Comparison of ENCODE assay signal across 9 mouse cellular contexts in genomic region chr17:68210313-68211254, GRCm38 (mm10).
A peak's percentile ranks its signal among the peaks of the same experiment; 100 is the strongest.
DNase-seq lines count a peak whose midpoint lies in the region; ATAC-seq lines count a peak whose summit lies in the region.
"Had no signal": no experiment of that assay in that cellular context is flagged by ENCODE, and none has a peak within 500 bp of the region (broad histone marks: within the 10 kb centered on the region; RNA-seq: fewer than 3 reads in every experiment).

No protein-coding gene starts in this region.

- H3K27ac ChIP-seq in embryonic facial prominence, embryonic 13.5 days: no peak overlapping the region
- H3K27ac ChIP-seq in heart, embryonic 15.5 days: no peak overlapping the region
- no peak overlapping the region for H3K27ac ChIP-seq in kidney, embryonic 14.5 days (ENCODE audit: low read depth, low read length)
- no peak overlapping the region for H3K27ac ChIP-seq in lung, embryonic 16.5 days (ENCODE audit: low read length)

- H3K4me1 ChIP-seq in embryonic facial prominence, embryonic 13.5 days: peaks cover 4% of the 10 kb centered on the region; the same call in 1 of the 2 replicates
- peaks cover 6% of the 10 kb centered on the region; the same call in 1 of the 2 replicates for H3K4me1 ChIP-seq in heart, embryonic 15.5 days (replicated peaks)
- no peaks in the 10 kb centered on the region for H3K4me1 ChIP-seq in kidney, embryonic 14.5 days (ENCODE audit: control insufficient read depth, insufficient read depth, low read length)
- peaks cover 2% of the 10 kb centered on the region; the same call in 1 of the 2 replicates for H3K4me1 ChIP-seq in lung, embryonic 16.5 days (replicated peaks; ENCODE audit: control insufficient read depth, insufficient read depth, low read length)

- no peak for ATAC-seq in embryonic facial prominence, embryonic 13.5 days (ENCODE audit: insufficient number of reproducible peaks, insufficient read depth, low FRiP score, low TSS enrichment, low read depth)
- ATAC-seq in heart, embryonic 15.5 days (replicated peaks; ENCODE audit: insufficient number of reproducible peaks, insufficient read depth, low FRiP score, low read depth): 0 out of 2 replicates have a peak, but pooled peaks have one; percentile 55
- peak; percentile 89 for ATAC-seq in kidney, embryonic 14.5 days (ENCODE audit: low FRiP score, low TSS enrichment)
- ATAC-seq in lung, embryonic 16.5 days (ENCODE audit: low read depth): peak; percentile 78
- ATAC-seq in inflammation-experienced regulatory T-cells, adult 6 months: no peak

- 22% methylated on average over 14 of the region's 14 CpGs for WGBS in embryonic facial prominence, embryonic 13.5 days
- WGBS in heart, embryonic 15.5 days: 15% methylated on average over 14 of the region's 14 CpGs
- 13% methylated on average over 14 of the region's 14 CpGs for WGBS in kidney, embryonic 14.5 days
- 12% methylated on average over 14 of the region's 14 CpGs for WGBS in lung, embryonic 16.5 days

- peak; percentile 35 for DNase-seq in ovary, postnatal 36 days (ENCODE audit: low spot score)
- DNase-seq in ovary, postnatal 14 days (ENCODE audit: low spot score): no peak
- DNase-seq in skeletal muscle tissue, adult 2 months (ENCODE audit: low read depth, low spot score): peak; percentile 12

- no peaks in the 10 kb centered on the region for H3K36me3 ChIP-seq in embryonic facial prominence, embryonic 13.5 days
- H3K36me3 ChIP-seq in heart, embryonic 15.5 days: no peaks in the 10 kb centered on the region
- H3K36me3 ChIP-seq in kidney, embryonic 14.5 days (ENCODE audit: control insufficient read depth, insufficient read depth, low read length): no peaks in the 10 kb centered on the region
- H3K36me3 ChIP-seq in lung, embryonic 16.5 days (ENCODE audit: control insufficient read depth, insufficient read depth, low read length): no peaks in the 10 kb centered on the region
- H3K36me3 ChIP-seq: G1E had no signal

- no peaks in the 10 kb centered on the region for H3K9me3 ChIP-seq in embryonic facial prominence, embryonic 13.5 days
- no peaks in the 10 kb centered on the region for H3K9me3 ChIP-seq in heart, embryonic 15.5 days (replicated peaks)
- H3K9me3 ChIP-seq in kidney, embryonic 14.5 days (ENCODE audit: control insufficient read depth, low read length): no peaks in the 10 kb centered on the region
- no peaks in the 10 kb centered on the region for H3K9me3 ChIP-seq in lung, embryonic 16.5 days (ENCODE audit: control insufficient read depth, low read length)

- H3K4me2 ChIP-seq in embryonic facial prominence, embryonic 13.5 days: peak overlapping the region; percentile 44
- peak overlapping the region; percentile 53 for H3K4me2 ChIP-seq in heart, embryonic 15.5 days
- H3K4me2 ChIP-seq in kidney, embryonic 14.5 days (replicated peaks; ENCODE audit: low read depth, low read length): peak overlapping the region; percentile 32
- peak overlapping the region; percentile 37 for H3K4me2 ChIP-seq in lung, embryonic 16.5 days (ENCODE audit: low read depth, low read length)

- no peak overlapping the region for H3K9ac ChIP-seq in embryonic facial prominence, embryonic 13.5 days
- H3K9ac ChIP-seq in heart, embryonic 15.5 days: no peak overlapping the region
- H3K9ac ChIP-seq in kidney, embryonic 14.5 days (ENCODE audit: low read depth, low read length): no peak overlapping the region
- no peak overlapping the region for H3K9ac ChIP-seq in lung, embryonic 16.5 days (ENCODE audit: low read length)

- H3K4me3 ChIP-seq in embryonic facial prominence, embryonic 13.5 days: no peak overlapping the region; the same call in 1 of the 2 replicates
- H3K4me3 ChIP-seq in heart, embryonic 15.5 days: peak overlapping the region; percentile 27
- H3K4me3 ChIP-seq in kidney, embryonic 14.5 days (ENCODE audit: low read length): no peak overlapping the region
- no peak overlapping the region for H3K4me3 ChIP-seq in lung, embryonic 16.5 days (ENCODE audit: low read length)

- no peaks in the 10 kb centered on the region for H3K27me3 ChIP-seq in embryonic facial prominence, embryonic 13.5 days
- H3K27me3 ChIP-seq in heart, embryonic 15.5 days: no peaks in the 10 kb centered on the region
- no peaks in the 10 kb centered on the region for H3K27me3 ChIP-seq in kidney, embryonic 14.5 days (ENCODE audit: control insufficient read depth, insufficient read depth, low read length)
- H3K27me3 ChIP-seq in lung, embryonic 16.5 days (ENCODE audit: control insufficient read depth, insufficient read depth, low read depth, low read length): no peaks in the 10 kb centered on the region

Comparison
In these comparisons a context has a peak if more than half of its experiments do, and no peak if none do; other contexts are left out.
1. ATAC-seq: peak in heart, embryonic 15.5 days (single experiment), kidney, embryonic 14.5 days (single experiment) and lung, embryonic 16.5 days (single experiment); none in embryonic facial prominence, embryonic 13.5 days (single experiment) and inflammation-experienced regulatory T-cells, adult 6 months (single experiment).
2. Peak in every context shown above with its lines, with median percentiles within 50 percentile points of each other: H3K4me2 ChIP-seq.